Mouse (Mus musculus): Measurements from ENCODE around the gene Surf2. TPM values are rescaled to one million over a fixed set of nuclear protein-coding genes. Genes with fewer than 3 reads are reported as not detected.
"Not testable (repeated sequence)": the region's sequence is repeated elsewhere in the genome, so short reads cannot be mapped to it uniquely, and the experiment has no call there.

Surf2 gene
- 10 to 100 TPM in 3 of 4 experiments, 1 to 10 TPM in 1; 9.5 to 14.7 (median 13.0) TPM for total RNA-seq (2022)

DNA sequence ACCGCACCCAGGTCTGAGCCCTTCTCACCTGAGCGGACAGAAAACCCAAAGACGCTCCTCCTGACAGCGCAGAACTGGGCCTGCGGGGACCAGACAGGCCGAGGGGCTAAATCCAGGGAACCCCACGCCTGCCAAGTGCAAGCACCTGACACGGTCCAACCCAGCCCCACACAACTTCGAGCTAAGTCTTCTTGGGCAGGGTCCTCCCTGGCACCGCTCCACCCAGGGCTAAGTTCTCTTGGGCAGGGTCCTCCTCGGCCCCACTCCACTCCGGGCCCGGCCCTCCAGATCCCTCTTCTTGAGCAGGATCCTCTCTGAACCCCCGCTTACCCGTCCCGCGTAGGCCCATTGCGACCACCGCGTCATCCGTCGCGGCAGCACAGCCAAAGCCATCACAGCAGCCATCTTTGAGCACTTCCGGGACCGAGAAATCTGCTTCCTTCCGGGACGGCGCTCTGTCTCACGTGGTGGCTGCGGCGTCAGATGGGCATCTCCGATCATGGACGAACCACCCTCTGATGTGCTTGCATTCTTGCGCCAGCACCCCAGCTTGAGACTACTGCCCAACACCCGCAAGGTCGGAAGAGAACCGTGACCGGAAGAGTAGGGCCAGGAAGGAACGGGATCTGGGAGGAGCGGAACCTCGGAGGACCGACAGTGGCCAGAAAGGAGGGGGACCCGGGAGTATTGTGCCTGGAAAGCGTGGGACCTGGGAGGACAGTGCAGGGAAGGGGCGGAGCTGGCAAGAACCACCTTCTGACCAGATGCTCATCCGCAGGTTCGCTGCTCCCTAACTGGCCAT lies at the start of gene Surf2, which contains the start of gene Surf1:
TSS of gene Surf2 (plus strand) at position 441 of the 802 bp plus-strand sequence.
TSS of gene Surf1 (minus strand) at position 604 of the 802 bp plus-strand sequence.
- DNase-seq (ENCODE audit: low spot score in 2 of 2): peak; percentile 63 to 66

DNA sequence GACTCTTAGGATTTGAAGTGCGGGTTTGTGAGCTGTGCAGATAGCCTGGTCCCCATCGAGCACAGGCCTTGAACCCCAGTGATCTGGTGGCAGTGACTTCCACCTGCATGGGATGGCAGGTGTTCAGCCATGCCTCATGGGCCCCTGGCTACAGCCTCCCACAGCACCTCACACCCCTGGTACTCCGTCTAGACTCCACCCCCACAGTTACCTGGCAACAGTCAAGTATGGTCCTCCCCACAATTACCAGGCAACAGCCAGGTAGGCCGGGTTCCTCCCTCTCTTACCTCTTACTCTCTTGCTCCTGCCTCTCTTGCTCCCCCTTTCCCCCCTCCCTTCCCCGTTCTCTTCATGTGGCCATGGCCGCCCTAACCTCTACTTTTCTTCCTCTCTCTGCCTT lies 45.5 kb upstream of the Surf2 start:
- DNase-seq (ENCODE audit: low spot score in 2 of 2): no peak

DNA sequence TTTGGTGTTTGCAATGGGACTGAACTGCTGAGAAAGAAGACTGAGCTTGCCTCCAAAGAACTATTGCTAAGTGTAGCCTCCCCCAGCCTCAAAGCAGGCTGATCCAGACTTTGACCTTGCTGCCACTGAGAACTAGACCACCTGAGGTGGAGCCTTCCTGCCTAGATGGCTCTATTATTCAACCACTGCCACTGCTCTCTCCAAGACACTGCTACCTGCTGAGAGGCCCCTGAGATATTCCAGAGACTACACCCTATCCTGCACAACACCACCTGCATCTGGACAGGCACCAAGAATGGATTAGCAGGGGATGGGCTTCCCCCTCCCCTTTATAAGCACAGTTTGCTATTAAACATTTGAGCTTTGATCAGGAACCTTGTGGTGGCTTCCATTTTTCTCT lies 37.6 kb upstream of the Surf2 start:
- DNase-seq (ENCODE audit: low spot score in 2 of 2): no peak

- DNase-seq (ENCODE audit: low spot score in 2 of 2): not testable (repeated sequence)
Observed at GRCm38 (mm10) chr2:26885541-26885940, 30.6 kb upstream of the Surf2 start.

GRCm38 (mm10) chr2:26886170-26886569 lies 30.0 kb upstream of the Surf2 start:
- not testable (repeated sequence) for DNase-seq (ENCODE audit: low spot score in 2 of 2)

DNA sequence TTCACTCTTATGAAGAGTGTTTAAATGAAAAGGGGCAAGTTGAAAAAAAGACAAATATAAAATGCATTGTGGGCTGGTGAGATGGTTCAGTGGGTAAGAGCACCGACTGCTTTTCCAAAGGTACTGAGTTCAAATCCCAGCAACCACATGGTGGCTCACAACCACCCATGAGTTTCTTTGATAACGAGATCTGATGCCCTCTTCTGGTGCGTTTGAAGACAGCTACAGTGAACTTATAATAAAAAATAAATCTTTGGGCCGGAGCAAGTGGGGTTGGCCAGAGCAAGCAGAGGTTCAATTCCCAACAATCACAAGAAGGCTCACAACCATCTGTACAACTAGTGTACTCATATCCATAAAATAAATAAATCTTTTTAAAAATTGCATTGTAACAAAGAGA lies 20.3 kb upstream of the Surf2 start:
- DNase-seq (ENCODE audit: low spot score in 2 of 2): no peak

DNA sequence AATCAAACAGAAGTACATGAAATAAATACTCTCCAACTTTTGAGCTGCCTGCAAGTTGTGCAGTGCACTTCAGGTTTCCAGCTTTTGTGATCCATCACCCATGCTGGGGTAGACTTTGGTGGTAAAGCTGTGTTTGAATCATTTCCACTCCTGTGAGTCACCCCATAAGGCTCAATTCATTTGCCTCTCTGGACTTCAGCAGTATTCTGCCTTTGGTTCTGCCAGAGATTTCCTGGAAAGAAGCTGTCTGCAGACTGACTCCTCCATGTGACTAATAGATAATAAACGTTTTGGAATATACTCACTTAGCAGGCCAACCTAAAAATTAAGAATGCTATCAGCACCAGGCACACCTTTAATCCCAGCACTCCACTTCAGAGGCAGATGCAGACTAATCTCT lies 15.4 kb upstream of the Surf2 start:
- DNase-seq (ENCODE audit: low spot score in 2 of 2): no peak

DNA sequence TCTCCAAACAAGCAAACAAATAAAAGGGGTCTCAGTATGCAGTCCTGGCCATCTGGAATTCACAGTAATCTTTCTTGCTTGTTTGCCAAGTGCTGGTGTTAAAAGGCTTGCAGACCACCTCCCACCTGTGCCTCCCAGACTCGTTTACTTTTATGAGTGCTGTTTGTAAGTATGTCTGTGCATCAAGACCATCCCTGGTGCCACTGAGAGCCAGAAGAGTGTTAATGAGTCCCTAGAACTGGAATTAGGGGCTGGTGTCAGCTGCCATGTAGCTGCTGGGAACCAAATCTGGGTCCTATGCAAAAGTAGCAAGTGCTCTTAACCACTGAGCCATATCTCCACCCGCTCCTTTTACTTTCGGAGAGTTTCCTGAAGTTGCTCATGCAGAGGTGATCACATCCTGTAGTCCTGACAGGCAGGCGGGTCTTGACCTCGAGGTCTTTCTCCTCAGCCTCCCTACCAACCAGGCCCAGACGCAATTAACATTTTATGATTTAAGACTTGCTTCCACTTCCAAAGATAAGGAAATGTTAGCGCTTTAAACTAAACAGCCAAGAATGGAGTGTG lies 14.2 kb upstream of the Surf2 start:
- DNase-seq (ENCODE audit: low spot score in 2 of 2): no peak

GRCm38 (mm10) chr2:26902467-26903220 lies 13.5 kb upstream of the Surf2 start, which contains the start of gene Surf6:
Gene Surf6 (minus strand): TSS chr2:26902879.
- peak; percentile 87 to 94 for DNase-seq (ENCODE audit: low spot score in 2 of 2)

DNA sequence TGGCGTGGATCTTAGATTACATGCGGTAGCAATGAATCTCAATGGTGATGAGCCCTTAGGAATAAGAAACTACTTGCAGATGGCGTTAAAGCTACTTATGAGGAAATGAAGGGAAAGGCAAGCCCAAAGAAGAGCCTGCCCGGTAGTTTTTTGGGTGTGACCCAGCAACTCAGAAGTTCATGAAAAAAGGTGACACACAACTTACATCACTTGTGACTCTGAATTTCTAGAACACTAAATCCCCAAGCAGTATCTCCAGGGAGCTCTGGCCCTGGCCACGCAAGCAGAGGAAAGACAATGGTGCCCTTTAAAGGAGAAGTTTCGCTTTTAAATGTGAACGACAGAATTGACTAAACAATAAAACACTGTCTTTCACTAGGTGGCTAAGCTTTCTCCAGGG lies 12.9 kb upstream of the Surf2 start:
- no peak for DNase-seq (ENCODE audit: low spot score in 2 of 2)

DNA sequence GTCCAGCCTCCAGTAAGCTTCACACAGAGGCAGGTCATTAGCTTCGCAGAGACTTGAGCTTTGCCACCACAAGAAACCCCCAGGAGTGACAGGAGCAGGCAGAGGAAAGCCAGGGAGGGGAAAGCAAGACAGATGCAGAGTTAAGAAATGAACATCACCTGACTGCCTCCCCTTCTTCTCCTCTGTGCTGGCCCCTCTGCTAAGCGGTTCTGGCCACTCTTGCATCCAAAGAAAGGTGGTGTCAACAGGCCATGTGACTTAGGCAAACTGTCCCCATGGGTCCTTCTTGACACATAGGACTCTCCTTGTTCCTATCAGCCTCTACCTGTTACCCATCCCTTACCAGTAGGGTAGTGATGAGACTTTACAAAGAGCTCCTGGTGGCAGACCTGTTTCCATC lies 10.2 kb upstream of the Surf2 start:
- DNase-seq (ENCODE audit: low spot score in 2 of 2): no peak

DNA sequence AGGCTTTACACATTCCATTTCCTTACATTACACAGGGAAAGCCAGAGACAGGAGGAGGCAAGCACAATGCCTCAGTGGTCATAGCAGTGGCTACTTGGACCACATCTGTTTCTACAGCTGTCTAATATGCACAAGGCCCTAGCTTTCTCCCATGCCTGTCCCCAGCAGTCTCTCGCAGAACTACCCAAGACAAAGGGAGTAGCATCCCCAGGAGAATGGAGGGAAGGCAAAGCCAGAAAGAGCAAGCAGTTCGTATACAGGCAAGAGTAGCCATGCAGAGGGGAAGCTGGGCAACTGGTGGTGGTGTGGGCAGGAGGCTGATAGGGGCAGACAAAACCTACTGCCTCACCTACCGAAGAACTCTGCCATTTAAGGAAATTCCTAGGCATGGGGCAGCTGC lies 9.7 kb upstream of the Surf2 start:
- no peak for DNase-seq (ENCODE audit: low spot score in 2 of 2)

DNA sequence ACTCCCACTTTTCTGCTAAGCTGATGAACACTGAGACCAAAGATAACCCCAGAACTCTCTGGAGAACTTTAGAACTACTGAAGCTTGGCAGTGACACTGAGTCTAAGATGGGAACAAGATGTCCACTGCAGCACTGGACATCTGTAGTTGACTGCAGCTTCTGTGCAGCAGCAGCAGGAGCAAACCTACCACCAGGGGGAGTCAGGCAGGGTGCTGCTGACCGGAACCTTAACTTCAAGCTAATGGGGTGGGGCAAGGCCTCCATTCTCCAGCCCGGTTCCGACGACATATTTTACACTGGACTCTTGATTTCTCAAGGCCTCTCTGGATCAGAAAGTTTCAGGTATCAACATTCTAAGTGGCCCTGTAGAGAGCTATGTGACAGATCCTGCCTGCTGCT lies 9.1 kb upstream of the Surf2 start:
- no peak for DNase-seq (ENCODE audit: low spot score in 2 of 2)

GRCm38 (mm10) chr2:26908710-26909386 lies 7.3 kb upstream of the Surf2 start:
- no peak for DNase-seq (ENCODE audit: low spot score in 2 of 2)

DNA sequence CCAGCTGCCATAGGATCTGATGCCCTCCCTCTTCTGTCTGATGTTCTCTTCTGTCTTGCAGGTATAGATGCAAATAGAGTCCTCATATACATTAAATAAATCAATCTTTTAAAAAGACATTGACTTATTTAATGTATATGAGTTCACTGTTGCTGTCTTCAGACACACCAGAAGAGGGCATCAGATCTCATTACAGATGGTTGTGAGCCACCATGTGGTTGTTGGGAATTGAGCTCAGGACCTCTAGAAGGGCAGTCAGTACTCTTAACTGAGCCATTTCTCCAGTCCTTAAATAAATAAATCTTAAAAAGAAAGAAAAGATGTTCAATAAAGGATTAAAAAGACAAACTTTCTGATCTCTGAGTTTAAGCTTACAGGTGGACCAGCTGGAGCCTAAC lies 6.8 kb upstream of the Surf2 start:
- no peak for DNase-seq (ENCODE audit: low spot score in 2 of 2)

DNA sequence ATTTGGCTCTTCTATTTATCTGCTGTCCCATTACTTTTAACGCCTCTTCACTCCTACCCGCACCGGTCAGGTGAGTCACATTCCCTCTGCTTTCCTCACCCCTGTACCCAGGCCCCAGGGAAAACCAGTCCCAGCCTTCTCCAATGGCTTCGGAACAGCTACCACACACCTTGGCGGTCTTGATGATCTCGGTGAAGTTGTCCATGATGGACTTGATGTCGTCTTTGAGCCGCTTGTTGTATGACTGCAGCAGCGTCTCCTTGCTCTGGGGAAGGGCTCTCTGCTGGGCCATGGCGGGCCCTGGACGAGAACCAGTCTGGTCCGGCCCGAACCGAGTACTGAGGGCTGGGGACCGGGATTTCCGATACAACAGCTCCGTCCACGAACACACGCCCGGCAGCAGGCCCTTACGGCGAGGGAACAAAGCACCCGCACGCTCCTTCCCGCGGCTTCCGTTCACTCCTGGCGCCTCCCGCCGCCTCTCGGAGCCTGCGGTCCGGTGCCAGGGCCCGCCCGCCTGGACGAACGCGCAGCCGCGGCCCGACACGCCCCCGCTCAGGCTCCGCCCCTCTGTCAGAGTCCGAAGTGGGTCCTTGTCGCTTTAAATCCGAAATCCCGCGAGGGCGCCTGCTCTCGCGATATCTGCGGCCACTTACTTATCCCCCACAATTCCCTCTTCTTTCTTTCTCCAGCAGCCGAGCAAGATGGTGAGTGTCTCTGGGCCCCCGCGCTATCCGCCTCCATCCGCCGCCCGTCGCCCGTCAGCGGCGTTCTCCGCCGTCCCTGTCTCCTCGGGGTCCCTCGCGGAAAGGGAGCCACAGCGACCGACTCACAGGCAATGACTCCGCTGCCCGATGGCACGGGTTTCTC lies 5.8 kb upstream of the Surf2 start, which contains the start of the genes Med22 and Rpl7a:
TSS of gene Med22 (minus strand) at position 554 of the 870 bp plus-strand sequence.
TSS of gene Rpl7a (plus strand) at position 641 of the 870 bp plus-strand sequence.
- peak; percentile 100 for DNase-seq (ENCODE audit: low spot score in 2 of 2)

GRCm38 (mm10) chr2:26910994-26911765 lies 5.0 kb upstream of the Surf2 start:
- peak in 1 of 2 experiments; percentile 42 for DNase-seq (ENCODE audit: low spot score in 2 of 2)

DNA sequence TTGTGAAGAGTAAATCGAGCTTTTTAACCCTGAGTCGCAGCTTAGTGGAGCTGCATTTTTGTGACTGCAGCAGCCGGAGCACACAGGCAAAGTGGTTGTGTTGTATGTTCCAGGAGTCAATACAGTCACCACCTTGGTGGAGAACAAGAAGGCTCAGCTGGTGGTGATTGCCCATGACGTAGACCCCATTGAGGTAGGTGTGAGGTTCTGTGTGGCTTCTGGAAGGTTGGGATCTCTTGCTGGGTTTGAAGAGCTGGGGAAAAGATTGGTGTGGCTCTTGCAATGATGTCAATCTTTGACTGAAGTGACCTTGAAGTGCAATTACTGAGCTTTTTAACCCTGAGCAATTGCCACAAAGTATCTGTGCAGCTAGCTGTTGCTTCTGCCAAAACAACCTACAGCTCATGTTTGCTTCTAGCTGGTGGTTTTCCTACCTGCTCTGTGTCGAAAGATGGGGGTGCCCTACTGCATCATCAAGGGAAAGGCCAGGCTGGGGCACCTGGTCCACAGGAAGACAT lies 3.9 kb upstream of the Surf2 start:
- no peak for DNase-seq (ENCODE audit: low spot score in 2 of 2)

GRCm38 (mm10) chr2:26913416-26914147 lies 2.6 kb upstream of the Surf2 start:
- DNase-seq (ENCODE audit: low spot score in 2 of 2): no peak
